Mouse (Mus musculus): Measurements from ENCODE around the gene Faah. TPM values are rescaled to one million over a fixed set of nuclear protein-coding genes. Genes with fewer than 3 reads are reported as not detected.

The Faah gene
- total RNA-seq, 2 experiments from 2014 or later: 136 to 145 TPM

- peak in 1 of 2 experiments; percentile 78 for DNase-seq (ENCODE audit: low spot score in 2 of 2)
Observed at GRCm38 (mm10) chr4:115952758-115953157, 65.0 kb downstream of the Faah start.

GRCm38 (mm10) chr4:115943669-115944314 is 73.9 kb downstream of the Faah start:
- DNase-seq (ENCODE audit: low spot score in 2 of 2): no peak

DNA sequence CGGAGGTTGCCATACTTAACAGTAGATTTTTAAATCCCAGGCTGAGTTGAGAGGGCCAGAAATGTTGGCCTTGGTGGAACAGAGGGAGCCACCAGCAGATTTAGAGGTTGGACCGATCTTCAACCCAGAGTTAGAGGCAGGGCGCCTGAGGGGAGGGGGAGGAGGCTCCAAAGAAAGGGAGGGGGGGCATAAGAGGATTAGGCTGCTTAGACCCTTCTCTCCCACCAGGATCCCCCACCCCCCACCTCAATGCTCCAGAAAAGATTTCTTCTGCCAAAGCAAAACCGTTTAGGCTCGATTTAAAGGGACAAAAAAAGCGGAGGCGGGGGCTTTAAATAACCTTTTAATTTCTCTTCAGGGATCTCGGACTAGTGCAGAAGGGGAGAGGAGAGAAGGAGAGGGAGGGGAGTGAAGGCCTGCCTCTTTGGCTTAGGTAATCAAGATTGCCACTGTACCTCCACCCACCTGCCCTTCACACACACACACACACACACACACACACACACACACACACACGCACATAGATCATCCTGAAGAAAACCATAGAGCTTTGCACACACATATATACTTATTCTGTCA is 76.4 kb downstream of the Faah start:
- no peak for DNase-seq (ENCODE audit: low spot score in 2 of 2)

DNA sequence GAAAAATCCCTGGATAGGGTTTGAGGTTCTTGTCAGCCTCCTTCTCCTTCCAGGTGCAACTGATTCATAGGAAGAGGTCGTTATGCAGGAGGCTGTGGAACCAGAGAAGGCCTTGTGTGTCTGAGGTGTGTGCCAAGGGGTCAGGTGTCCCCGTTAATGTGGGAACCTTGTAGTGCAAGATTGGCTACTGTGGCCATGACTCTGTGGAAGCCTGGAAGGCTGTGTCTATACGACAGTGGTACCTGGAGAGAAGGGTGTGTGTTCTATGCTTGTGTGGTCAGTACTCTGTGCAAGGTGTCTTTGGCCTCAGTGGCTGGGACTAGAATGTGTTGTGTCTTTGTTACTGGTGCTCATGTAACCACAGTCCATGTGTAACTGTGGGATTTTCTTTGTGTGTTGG is 77.0 kb downstream of the Faah start:
- no peak for DNase-seq (ENCODE audit: low spot score in 2 of 2)

- DNase-seq (ENCODE audit: low spot score in 2 of 2): no peak
Observed at GRCm38 (mm10) chr4:115939295-115940102, 78.2 kb downstream of the Faah start, which contains the start of gene Dmbx1. Gene Dmbx1 (minus strand): TSS chr4:115939926.

DNA sequence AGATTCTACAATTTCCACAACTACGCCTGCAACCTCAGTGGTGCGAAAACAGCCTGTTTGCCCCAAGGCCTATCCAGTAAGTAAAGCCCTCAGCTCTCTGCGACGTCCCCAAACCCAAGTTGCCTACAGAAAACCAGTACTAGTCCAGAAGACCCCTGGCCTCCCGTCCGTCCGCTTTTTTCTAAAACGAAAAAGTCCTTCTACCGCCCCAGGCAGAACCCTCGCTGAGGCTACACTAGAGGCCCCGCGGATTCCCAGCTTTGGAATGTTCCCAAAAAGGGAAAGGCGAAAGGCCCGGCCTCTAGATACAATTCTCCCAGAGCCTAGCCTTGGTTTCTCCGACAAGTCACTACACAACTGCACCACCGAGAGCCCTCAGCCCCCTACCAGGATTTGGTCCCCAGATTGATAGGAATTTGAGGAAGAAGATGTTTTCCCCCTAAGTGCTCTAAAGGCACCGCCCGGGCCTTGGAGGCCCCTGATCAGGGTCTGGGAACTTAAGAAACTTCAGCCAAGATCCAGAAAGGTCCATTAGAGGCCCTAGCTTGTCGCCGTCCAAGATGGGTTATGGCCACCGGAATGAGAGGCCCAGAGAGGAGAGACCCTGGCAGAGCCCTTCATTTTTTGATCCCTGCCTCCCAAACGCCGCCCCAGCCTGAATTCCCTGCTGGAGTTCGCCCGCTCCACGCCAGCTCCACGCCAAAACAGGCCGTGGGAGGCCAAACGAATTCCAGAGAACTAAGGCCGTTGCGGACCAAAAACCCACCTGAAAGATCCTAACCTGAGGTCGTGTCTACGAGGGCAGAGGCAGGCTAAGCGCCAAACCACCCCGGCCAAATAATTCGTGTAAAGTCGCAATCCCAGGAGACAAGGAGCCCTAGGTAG is 79.2 kb downstream of the Faah start:
- no peak for DNase-seq (ENCODE audit: low spot score in 2 of 2)

GRCm38 (mm10) chr4:115937061-115937976 is 80.4 kb downstream of the Faah start:
- no peak for DNase-seq (ENCODE audit: low spot score in 2 of 2)

DNA sequence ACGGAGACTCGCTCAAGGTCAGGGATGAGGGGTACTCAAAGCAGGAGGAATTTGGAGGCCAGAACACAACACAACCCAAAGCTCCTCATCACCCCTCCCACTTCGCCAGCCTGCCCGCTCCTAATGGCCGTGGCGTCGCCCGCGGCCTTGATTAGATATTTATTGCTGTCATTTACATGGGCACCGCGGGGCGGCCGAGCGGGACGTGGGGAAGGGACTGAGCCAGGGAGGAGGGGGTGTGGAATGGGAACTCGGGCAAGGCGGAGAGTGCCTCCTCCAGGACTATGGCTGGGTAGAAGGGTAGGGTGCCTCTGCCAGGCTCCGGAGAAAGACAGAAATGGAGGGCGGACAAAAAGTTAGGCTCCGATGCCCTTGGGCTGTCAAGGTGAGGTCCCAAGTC is 81.1 kb downstream of the Faah start:
- DNase-seq (ENCODE audit: low spot score in 2 of 2): no peak

DNA sequence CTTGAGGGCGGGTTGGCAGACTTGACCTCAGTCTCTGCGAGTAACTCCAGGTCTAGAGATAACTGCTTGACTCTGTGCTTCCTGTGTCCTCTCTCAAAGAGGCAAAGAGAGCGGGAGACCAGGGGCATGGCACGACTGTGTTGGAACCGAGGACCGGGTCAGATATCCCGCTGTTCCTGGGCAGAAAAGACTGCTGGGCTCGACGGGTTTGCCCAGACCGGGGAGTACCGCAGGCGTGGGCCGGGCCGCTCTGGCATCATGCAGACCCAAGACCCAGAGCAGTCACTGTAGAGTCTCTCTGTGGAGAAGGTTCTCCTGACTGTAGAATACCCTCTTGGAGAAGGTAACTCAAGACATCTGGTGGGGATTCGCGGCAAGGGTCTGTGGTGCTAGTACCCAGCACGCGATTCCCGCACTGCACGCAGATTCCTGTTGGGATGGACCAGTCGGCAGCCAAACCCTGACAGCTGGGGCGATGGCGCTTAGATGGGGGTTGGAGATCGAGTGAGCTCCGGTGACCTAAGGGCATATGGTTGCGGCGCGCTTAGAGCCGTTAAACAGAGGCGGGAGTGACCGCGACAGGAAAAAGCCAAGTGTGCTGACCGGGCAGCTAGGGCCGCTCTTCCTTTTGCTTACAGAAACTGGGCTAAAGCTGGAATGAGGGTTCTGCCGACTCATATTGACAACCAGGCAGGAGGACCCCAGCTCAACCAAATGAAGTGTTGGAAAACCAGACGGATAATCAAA is 81.7 kb downstream of the Faah start:
- no peak for DNase-seq (ENCODE audit: low spot score in 2 of 2)

DNA sequence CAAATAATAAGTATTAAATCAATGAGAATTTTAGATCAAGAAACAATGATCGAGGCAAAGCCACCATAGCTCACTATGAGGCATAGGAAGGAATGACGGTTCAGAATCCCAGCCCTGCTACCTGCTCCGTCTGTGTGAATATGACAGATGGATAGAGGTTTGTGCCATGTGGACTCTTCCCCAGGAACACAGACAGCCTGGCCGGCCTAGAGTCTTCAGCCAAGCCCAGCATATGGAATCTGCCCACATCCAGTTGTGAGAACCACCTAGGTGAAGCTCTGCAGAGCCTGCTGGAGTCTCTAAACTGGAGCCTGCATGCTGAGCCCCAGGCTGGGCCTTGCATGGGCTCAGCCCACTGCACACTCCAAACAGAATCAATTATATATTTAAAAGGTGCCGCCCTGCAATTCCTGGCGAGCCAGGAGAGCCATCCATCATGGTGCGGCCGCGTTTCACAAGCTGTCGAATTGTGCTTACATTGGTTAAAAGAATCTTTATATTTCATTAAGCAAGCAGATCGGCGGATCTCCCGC is 86.1 kb downstream of the Faah start:
- no peak for DNase-seq (ENCODE audit: low spot score in 2 of 2)

DNA sequence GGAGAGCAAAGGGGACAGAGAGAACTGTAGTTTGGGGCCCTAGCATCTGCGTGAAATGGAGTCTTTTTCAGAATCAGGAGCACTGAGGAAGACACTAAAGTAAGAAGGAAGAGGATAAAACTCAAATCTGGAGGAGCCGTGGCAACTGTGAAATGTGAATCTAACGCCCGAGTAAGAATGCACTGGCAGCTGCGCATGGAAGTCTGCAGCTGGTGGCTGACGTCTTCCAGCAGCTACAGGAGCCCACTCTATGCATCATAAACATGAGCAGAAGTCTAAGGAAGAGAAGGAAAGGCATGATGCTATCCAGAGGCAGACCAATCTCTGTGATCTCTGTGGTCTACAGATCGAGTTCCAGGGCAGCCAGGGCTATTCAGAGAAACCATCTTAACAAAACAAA is 90.1 kb downstream of the Faah start:
- DNase-seq (ENCODE audit: low spot score in 2 of 2): no peak

DNA sequence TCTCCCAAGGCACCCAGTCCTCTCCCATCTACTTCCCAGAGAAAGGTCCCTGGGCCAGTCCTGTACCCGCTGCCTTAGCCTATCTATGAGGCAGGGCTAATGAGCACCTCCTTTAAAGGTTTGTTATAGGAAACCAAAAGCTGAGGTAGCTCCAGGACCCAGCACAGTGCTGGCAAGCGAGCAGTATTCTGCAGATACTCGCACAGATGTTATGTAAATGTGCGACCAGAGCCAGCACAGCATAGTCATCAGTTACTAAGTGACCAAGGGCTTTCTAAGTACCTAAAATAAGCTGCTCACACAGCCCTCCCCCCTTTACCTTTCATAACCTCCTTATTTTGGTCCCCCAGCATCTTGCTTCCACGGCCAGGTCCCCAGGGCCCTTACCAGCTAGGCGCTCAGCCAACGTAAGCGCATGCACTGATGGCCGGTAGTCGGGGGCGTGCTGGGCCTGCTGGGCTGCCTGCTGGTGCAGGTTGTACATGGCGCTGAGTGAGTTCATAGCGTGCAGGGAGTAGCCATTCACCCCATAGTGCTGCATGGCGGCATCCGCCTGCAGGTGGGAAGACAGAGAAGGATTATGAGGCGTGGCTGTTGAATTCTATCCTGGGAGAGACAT is 94.4 kb downstream of the Faah start:
- DNase-seq (ENCODE audit: low spot score in 2 of 2): no peak

GRCm38 (mm10) chr4:115922688-115923087 is 95.0 kb downstream of the Faah start:
- DNase-seq (ENCODE audit: low spot score in 2 of 2): no peak

- no peak for DNase-seq (ENCODE audit: low spot score in 2 of 2)
Observed at GRCm38 (mm10) chr4:115919911-115920310, 97.8 kb downstream of the Faah start.

Other genes starting within 250 kb of the Faah start
- not detected for gene Tex38, start 236.9 kb downstream of the Faah start, total RNA-seq (2021)
- 10 to 100 TPM; 65.5 to 66.4 TPM for gene Atpaf1, start 233.1 kb downstream of the Faah start, total RNA-seq (2021)
- 1 to 10 TPM; 4.0 to 6.5 TPM for gene Mob3c, start 189.8 kb downstream of the Faah start, total RNA-seq (2021)
- 10 to 100 TPM; 40.4 to 45.2 TPM for gene Mknk1, start 178.7 kb downstream of the Faah start, total RNA-seq (2021)
- under 1 TPM in 1 of 2 experiments, not detected in 1; 0.30 TPM for gene Kncn, start 133.5 kb downstream of the Faah start, total RNA-seq (2021)
- gene 6430628N08Rik, start 127.3 kb downstream of the Faah start, total RNA-seq (2021): under 1 TPM in 1 of 2 experiments, not detected in 1; 0.20 TPM
- gene Dmbx1, start 78.0 kb downstream of the Faah start, total RNA-seq (2021): not detected
- gene Nsun4, start 36.0 kb upstream of the Faah start, total RNA-seq (2021): 1 to 10 TPM; 9.6 TPM
- 100 to 1,000 TPM; 395 to 403 TPM for gene Uqcrh, start 57.1 kb upstream of the Faah start, total RNA-seq (2021)
- 10 to 100 TPM; 46.2 to 50.1 TPM for gene Lrrc41, start 57.3 kb upstream of the Faah start, total RNA-seq (2021)
- gene Rad54l, start 105.8 kb upstream of the Faah start, total RNA-seq (2021): under 1 TPM; 0.33 to 0.35 TPM
- 10 to 100 TPM; 67.5 to 68.1 TPM for gene Pomgnt1, start 105.9 kb upstream of the Faah start, total RNA-seq (2021)
- gene Lurap1, start 133.4 kb upstream of the Faah start, total RNA-seq (2021): 10 to 100 TPM; 22.9 to 24.6 TPM
- gene Tspan1, start 149.7 kb upstream of the Faah start, total RNA-seq (2021): not detected
- gene 1700042G07Rik, start 155.4 kb upstream of the Faah start, total RNA-seq (2021): not detected
- 1 to 10 TPM; 1.5 to 3.6 TPM for gene Gm49337, start 155.5 kb upstream of the Faah start, total RNA-seq (2021)
- gene Pik3r3, start 203.7 kb upstream of the Faah start, total RNA-seq (2021): 10 to 100 TPM; 31.3 to 34.3 TPM

Measured in layer of hippocampus, adult 18-20 months (tissue).